Mouse (Mus musculus) R1 (cell line): ENCODE data around the gene Treml2.
"Not testable (repeated sequence)": the region's sequence is repeated elsewhere in the genome, so short reads cannot be mapped to it uniquely, and the experiment has no call there.

ENCODE experiments used
- DNase-seq: peaks from one replicate; pipeline ENCODE4 v3.0.0-alpha.2; 2018; ENCODE audit warnings: low read depth, low spot score

The Treml2 gene

DNA sequence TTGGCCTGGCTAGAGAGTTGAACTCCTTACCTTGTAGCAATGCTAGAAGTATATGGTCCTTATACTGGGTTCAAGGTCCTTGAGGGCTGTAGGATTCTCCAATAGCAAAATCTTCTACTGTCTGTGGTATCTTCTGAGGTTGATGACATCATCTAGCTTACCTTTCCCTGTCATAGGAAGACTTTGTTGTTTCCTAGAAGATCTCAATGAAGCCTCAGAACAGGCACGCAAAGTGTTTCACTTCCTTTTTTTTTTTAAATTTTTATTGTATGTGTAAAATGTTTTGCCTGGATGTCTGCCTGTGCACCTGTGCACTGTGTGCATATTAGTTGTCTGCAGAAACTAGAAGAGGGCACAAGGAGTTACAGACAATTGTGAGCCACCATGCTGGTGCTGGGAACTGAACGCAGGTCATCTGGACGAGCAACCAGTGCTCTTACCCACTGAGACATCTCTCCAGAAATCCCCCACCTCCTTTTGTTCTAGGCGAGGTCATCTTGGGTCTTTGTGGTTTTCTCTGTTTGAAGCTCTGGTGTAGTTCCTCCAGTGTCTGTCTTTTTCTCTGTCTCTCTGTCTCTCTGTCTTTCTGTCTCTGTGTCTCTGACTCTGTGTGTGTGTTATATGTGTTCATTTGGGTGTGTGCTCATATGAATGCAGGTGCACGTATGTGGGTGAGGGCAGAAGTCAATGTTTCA is 5.7 kb upstream of the Treml2 start:
- DNase-seq, result no peak

DNA sequence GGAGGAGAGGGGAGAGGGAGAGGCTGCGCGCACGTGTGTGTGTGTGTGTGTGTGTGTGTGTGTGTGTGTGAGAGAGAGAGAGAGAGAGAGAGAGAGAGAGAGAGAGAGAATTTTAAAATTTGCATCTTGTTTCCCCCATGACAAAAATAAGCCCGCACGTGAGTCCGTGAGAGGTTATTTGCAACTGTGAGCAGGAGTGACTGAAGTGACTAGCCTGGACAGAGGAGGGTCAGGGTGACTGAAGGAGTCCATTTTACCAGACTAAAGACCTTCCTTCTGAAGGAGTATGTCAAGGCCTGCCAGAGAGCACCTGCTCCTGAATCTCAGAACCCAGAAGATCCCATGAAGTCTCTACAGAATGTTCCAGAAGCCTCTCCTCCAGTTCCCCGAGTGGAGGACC is 458 bp downstream of the Treml2 start:
- DNase-seq, result no peak

DNA sequence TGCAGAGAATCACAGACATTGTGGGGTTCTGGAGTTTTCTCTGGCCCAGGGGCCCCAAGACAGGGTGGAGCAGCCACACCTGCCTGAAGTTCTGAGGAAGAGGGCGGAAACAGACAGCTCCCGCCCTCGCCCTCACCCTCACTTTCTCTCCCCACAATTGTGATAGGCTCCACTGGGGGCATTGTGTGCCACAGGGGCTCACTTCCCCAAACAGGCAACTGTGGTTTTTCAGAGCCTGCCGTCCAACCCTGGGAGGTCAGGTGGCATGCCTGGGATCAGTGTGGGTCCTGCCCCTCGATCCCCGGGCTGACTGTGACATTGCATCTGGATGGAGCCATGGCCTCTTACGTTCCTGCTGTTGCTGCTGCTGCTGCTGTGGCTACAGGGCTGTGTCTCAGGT is 901 bp downstream of the Treml2 start:
- no peak for DNase-seq

DNA sequence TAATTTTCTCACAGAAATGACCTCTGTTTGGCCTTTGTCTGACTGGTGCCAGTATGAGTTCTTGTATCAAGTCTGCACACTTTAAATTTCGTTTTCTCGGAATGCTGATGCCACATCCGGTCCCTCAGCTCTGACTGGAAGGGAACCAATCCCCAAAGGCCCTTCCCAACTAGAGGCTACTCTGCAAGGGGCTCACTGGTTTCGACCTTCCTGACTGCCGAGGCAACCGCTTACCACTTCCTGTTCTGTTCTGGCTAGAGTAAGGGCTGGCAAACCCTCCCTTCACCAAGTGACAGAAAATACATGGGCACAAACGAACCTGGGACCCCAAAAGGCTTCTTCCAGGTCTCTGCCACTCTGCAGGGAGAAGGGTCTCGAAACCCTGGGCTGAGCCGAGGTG is 1.6 kb downstream of the Treml2 start:
- no peak for DNase-seq

DNA sequence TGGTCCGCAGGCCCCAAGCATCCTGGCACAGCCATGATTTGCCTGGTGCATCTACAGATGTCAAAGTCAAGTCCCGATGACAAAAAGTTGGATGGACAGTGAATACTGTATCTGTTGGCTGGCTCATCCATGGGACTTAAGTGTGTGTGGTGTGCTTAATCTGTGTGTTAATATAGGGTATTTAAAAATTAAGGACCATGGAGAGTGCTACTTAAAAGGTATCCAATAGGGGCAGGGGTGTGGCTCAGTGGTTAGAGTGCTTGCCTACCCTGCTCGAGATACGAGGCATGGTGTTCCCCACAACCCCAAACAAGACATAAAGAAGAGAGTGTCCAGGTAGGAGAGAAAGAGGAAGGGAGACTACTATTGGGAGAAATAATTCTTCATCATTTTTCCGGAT is 2.5 kb downstream of the Treml2 start:
- no peak for DNase-seq

DNA sequence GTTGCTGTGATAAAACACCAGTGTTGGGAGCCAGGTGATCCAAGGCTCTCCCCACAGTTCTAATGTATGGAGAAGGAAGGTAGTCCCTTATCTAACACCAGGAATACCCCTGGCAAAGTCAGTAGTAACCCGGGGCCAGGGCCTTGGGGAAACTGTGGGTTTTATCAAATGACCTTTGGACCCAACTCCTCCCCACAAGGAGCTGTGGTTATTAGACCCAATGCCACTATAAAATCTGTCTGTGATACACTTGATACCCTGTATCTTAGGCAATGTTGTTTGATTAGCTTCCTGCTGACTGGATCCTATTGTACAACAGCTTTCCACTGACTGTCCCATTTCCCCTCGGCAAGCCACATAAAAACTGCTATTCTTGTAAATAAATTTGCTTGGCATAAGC is 12.8 kb downstream of the Treml2 start:
- DNase-seq, result no peak

DNA sequence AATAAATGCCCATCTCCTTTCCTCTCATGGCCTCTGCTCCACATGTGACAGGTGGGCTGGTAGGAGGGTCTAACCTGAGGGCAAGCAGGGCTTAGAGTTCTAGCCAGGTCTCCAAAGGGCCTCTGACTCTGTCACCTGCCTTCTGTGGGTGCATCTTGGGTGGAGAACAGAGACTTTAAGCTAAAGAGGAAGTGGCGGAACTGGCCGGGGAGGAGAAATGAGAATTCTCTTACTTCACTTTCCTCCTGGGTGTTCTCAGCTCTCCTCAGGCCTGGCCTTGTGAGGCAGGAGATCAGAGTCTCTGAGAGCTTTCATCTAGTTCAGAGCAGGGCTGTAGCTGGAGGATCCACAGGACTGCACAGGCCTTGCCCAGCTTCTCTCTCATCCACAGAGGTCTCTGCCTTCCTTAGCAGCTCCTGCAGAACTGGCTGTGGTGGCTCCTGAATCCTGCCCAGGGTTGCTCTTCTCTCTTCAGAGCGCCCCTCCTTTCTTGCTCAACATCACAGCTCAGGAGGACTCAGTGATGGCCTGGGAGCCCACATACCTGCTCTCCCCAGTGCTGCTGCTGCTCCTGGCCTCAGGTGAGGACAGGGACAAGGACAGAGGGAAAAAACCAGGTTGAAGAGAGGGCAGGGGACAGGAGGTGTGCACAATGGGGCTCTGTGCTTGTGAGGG is 16.7 kb downstream of the Treml2 start, which contains the start of gene B430306N03Rik:
B430306N03Rik (plus strand) TSS at position 237 of the 675 bp plus-strand sequence.
- not testable (repeated sequence) for DNase-seq

DNA sequence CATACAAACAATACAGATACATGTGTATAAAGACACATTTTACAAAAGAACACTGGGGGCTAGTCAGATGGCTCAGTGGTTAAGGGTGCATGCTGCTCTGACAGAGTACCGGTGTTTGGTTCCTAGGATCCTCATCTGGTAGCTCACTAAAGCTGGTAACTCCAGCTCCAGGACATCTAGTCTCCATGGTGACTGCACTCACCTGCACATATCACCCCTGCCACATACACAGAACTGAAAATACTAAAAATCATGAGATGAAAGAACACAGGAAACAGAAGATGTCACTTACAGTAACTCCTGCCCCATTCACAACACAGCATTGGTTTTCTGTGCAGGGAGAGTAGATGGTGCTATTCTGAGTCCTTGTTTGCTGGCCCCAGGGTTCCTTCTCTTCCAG is 19.4 kb downstream of the Treml2 start:
- DNase-seq, result no peak

DNA sequence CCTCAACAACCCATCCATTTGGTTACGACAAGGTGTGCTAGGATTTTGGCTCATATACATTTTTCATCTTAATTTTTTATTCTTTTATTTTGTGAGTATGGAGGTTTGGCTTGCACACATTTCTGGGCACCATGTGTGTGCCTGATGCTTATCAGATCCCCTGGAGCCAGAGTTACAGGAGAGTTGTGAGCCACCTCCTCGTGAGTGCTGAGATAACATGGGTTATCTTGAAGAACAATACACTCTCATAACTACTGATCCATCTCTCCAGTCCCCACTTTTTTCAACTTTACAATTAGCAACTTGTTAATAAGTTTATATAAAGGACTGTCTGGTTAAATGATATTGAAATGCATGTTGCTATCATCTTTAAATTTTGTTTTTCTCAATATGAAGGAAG is 22.0 kb downstream of the Treml2 start:
- no peak for DNase-seq

DNA sequence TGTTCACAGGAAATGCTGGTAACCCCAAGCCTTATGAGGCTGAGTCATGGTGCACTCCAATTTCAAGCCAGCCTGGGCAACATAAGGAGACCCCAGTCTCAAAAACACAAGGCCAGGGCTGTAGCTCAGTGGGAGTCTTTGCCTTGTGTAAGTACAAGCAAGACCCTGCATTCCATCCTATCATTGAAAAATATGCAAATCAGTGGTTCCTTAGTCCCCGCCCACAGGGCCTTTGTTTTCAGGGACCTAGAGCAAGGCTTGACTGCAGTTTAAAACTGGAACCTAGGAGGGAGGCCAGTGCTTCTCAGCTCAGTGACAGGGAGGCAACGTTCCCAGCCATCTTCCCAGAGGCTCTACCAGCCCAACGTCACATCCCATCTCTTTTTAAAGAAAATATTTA is 23.9 kb downstream of the Treml2 start:
- peak; percentile 87 for DNase-seq

DNA sequence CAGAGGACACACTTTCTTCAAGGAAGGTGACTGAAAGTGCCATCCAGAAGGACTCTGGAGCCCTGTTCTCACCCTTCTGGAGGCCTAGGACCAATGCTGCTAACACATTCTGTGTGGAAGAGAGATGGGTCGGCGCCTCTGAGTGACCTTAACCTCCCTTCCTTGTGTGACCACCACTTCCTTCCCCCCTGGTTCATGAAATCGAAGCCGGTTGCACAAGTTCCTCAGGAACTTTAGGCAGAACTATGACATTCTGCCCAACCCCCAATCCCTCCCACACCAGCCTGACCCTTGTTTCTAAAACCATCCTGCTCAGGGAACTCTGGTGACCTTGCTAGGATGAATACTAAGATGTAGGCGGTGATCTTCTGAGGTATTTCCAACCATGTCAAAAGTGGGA is 25.0 kb downstream of the Treml2 start:
- DNase-seq, result no peak

DNA sequence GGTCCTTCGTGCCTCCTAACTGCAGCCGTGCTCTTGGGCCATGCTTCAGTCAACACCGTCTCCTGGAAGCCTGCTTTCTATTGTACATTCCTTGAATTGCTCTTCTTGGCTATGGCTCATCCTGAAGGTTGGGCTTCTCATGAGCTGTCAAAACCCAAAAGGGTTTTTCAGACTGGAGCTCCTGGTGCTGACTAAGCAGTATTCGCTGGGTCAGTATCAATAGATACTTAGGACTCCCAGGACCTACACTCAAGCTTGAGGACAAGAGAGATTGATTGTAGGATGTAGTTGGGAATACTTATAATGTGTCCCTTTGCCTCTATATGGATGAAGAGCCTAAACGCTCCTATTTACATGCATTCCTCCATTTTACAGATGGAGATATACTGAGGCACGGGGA is 25.8 kb downstream of the Treml2 start:
- no peak for DNase-seq

DNA sequence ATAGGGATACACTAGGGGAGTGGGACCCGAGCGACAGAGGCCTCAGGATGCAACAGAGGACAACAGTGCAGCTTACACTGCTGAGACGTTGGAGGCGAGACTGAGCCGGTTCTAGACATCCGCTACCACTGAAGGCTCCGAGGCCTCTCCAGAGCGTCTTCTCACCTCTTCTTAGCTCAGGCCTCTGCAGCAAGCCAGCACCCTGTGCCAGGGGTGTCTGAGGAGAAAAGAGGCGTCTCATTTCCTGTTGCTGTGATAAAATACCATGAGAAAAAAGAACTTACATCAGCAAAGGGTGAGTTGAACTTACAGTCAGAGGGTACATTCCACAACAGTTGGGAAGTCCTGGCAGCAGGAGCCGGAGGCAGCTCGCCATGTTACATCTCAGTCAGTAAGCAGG is 26.3 kb downstream of the Treml2 start:
- no peak for DNase-seq

DNA sequence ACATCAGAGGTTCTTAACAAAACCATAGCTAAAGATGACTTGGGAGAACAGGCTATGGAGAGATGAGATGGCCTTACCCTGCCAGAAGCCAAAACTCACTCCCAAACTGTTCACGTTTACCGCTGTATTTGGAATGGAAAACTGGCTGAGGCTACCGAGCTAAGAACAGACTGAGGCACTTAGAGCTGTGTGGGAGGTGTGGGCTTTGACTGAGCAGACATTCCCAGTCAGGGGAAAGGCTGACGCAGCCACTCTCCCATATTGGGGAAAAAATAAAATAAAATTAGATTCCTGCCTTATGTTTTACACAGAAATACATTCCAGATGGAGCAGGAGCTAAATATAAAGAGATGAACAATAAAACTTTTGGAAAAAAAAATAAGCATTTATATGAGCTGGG is 27.4 kb downstream of the Treml2 start:
- no peak for DNase-seq

DNA sequence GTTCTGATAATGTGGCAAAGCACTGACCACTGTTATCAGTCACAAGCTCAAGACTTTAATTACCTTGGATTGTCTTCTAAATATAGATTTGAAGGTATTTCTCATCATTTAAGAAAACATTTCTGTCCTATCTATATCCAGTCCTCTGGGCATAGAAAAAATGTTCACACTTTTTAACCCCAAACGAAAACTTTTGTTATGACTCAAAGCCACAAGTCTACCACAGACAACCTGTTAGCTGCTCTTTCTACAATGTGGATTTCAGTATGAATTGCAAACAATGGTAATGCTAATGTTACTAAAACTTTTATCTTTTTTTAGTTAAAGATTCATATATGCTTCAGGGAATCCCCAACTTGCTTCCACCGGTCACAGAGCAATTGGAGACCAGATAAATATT is 33.2 kb downstream of the Treml2 start:
- no peak for DNase-seq

DNA sequence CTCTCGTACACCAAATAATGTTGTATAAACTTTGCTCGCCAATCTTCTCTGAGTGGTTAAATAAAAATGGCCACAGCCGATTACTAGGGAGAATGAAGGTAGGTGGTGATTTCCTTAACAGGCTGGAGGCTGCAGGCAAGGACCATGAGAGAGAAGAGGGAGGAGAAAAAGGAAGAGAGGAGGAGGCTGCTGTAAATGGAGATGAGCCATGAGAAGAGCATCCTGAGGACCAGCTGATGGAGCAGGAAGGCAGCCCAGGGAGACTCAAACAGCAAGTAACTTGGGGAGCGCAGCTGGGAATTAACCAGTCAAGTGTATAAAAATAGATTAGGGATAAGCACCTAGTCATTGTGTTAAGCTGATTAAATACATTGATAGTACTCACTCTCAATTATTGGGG is 34.9 kb downstream of the Treml2 start:
- no peak for DNase-seq

DNA sequence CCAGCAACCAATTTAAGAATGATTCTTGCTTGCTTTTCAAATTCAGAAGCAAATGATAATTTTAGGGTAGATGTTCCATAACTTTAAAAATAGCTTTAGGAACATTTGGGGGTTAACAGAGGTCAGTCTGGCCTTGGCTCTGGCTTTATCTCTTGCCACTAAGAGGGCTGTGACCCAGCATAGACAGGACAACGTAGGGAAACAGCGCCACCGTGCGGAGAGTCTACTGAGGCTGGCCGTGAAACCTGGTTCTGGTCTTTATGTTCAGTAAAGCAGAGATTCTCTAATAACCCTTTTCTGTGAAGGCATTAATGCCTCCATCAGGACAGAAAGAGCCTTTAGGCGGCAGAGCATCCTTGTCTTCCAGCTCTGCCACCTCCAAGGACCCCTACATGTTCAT is 37.6 kb downstream of the Treml2 start:
- DNase-seq, result peak; percentile 75

DNA sequence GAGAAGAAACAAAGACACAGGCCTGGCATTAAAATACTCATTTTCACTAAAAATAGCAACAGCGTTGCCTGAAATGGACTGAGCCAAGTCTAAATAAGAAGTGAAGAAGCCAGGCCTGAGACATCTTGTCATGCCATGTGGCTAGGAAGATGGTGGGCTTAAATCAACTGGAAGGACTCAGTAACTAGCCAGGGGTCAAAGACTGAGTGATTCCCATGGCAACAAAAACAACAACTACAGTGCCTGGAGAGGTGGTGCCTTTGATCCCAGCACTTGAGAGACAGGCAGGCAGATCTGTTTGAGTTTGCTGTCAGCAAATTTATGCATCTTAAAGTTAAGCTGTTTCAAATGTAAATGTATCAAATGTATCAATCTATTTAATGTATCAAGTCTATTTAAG is 41.0 kb downstream of the Treml2 start:
- DNase-seq, result no peak

DNA sequence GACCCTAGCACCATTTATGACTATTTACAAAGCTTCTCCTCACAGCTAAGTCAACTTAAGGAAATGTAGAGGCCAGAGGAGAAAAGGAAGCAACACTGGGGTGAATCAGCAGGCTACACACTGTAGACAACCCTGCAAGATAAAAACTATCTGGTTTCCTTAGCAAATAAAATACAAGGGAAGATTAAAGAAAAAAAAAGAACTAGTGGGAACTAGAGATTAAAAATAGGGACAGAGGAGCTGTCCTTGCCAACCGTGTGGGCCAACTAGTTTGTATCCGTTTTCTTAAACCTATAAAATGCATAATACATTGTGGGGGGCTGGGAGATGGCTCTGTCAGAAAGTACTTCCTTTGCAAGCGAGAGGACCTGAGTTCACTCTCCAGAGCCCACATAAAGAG is 42.6 kb downstream of the Treml2 start:
- no peak for DNase-seq

DNA sequence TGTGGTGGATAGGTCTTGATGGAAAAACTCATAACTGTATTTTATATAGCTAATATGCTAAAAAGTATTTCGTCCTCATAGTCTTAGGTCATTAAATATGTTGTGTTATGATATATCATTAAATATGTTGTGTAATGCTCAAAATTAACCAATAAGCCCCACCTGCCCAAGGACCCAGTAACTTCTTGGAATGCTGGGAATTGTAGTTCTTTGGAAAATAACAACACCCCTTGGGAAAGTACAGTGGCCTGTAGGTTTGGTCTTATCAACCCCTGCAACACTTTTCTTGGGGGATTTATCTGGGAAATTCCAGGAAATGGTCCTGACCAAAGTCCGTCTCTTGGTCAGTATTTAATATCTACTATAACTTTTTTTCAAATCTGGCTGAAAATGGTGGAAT is 43.8 kb downstream of the Treml2 start:
- no peak for DNase-seq

DNA sequence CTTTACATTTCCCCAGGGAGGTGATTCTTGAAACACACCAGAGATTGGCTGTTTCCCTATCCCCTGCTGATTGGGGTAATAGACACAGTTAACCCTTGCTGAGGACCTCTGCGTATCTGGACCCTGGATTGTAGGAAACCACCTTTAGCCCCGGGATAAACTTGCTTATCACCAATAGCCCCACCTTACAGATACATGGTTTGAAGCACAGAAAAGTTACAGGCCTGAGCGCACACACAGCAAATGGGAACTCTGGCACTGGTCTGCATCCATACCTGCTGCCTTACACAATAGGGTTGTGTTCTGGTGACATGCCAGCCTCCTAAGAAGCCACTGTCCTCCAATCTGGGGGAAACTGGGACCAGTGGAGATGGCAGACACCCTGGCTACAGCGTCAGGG is 46.5 kb downstream of the Treml2 start:
- no peak for DNase-seq

DNA sequence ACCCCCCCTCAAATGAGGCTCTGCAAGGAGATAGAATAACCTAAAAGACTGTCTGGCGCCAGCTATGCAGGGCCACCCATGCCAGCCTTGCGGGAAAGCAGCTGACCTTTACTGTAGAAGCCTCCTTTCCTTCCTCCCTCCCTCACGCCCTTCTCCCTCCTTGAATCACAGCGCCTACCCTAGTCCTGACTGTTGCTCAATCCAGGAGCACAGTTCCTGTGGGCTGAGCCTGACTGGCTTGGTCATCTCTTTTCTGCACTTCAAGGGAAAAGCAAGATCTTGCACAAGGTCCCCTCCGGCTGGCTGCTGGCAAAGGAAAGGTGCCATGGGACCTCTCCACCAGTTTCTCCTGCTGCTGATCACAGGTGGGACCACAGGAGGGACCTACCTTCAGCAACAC is 46.9 kb downstream of the Treml2 start, which contains the start of gene Trem2:
Trem2 (plus strand) TSS at position 171 of the 400 bp plus-strand sequence.
- DNase-seq, result no peak

DNA sequence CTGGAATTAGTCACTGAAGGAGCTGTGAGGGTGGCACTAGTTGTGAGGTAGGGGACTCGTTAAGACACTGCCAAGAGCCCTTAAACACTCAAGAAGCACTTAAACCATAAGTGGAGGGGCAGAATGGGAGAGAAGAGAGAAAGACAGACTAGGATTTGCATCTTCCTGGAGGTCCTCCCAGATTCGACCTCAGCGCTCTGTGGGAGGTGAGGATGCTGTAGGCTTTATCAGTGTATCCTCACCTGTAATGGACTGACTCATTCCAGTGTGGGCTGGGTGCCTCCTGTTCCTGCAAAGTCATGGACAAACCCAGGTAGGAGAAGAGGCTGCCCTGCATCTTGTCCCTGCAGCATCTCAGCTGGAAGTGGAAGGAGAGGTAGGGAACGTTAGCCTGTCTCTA is 47.5 kb downstream of the Treml2 start:
- DNase-seq, result no peak

DNA sequence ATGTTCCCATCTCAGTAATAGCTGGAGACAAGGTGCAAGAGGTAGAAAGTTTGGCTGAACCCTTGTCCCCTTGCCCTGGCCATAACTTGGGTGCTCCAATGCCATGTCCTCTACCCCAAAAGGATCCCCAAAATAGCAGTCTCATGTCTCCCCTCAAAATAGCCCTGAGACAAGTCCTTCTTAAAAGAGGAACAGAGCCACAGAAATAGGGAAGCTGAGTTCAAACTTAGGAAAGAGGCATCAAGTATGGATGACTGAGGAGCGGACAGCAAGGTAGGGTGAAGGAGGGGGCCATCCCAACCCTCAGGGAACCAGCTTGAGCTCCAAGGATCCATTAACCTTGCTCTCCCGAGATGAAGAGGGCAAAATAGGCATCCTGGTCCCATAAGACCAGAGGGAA is 48.0 kb downstream of the Treml2 start:
- DNase-seq, result no peak
